Mouse (Mus musculus) spleen, postnatal 36 days (tissue): ENCODE measurements around the gene Zfp799.
"Not testable (repeated sequence)": the region's sequence is repeated elsewhere in the genome, so short reads cannot be mapped to it uniquely, and the experiment has no call there.

Experiments used
- DNase-seq, 2 experiments: peaks; one replicate each; pipeline ENCODE4 v3.0.0; 2022; ENCODE audit warnings: low spot score in 2 of 2, mixed read lengths in 1 of 2

The Zfp799 gene

GRCm38 (mm10) chr17:32829540-32830417 is at the start of gene Zfp799:
TSS of gene Zfp799 (minus strand) at chr17:32830261.
- DNase-seq: peak; percentile 66 to 74

DNA sequence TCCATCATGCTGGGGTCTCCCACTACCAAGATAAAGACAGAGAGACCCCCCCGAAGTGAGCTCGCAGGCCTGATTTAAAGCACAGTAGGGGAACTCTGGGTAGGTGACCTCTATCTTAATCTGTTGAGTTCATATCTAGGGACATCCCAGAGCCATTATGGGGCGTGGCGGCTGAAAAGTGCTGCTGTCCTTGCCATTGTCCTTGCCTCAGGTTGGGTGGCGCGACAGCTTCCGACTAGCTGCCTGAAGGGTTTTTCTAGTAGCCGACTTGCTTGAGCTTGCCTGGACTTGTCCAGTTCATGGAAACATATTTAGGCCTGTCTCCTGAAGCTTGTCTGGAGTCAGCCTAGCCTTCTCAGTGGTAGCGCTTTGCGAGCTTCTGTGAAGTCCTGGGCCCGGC is 48.7 kb upstream of the Zfp799 start:
- DNase-seq: no peak

GRCm38 (mm10) chr17:32877471-32878171 is 47.6 kb upstream of the Zfp799 start:
- DNase-seq: no peak

DNA sequence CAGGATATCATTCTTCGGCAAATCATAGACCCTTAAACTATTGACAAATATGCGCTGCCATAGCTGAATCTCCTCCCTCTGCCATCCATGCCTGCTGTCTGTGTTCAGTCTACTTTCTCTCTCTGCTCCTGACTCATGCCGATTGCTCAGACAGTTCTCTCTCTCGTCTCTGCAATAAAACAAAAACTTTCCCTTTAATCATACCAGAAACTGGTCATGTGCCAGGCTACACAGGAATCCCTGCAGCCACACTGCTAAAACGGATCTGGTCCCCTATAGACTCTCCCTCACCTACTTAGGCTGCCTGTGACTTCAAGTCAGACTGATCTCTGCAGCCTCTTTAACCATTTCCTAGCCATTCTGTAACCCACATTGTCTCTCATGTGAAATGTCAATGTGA is 42.6 kb upstream of the Zfp799 start:
- DNase-seq: no peak

DNA sequence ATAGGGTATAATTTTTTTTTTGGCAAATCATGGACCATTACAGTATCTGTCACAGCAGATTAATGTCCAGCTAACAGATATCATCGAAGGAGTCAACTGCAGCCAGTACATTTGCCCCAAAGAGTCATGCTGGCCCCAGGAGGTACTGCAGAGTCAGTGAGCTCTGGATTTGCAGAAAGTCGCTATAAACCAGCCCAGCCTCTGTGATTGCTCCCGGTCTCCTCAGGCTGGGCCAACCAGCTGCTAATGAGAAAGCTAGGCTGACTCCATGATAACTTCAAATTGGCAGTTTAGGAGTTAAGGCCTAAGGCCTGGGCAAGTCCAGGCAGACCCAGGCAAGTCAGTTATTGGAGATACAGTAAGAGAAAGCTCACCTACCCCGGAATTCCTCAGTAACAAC is 42.0 kb upstream of the Zfp799 start:
- DNase-seq: no peak

GRCm38 (mm10) chr17:32871483-32871882 is 41.4 kb upstream of the Zfp799 start:
- DNase-seq: no peak

DNA sequence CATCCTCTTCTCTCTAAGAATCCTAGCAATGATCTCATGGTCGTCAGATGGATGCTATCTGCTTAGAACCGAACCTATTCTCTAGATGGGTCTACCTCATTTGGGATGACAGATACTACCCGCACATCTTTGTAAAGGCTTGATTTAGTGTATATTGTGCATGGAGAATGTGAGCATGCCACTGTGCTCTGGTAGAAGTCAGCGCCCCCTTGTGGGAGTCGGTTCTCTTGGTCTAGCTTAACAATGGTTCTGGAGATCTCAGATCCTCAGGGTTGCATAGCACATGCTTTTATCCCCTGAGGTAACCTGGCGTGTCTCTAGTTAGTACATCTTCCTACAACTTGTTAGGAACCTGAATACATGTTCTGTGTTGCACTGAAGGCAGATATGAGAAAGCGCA is 37.2 kb upstream of the Zfp799 start:
- DNase-seq: not testable (repeated sequence)

DNA sequence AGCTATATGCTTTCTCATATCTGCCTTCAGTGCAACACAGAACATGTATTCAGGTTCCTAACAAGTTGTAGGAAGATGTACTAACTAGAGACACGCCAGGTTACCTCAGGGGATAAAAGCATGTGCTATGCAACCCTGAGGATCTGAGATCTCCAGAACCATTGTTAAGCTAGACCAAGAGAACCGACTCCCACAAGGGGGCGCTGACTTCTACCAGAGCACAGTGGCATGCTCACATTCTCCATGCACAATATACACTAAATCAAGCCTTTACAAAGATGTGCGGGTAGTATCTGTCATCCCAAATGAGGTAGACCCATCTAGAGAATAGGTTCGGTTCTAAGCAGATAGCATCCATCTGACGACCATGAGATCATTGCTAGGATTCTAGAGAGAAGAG is 26.7 kb upstream of the Zfp799 start:
- DNase-seq: not testable (repeated sequence)

DNA sequence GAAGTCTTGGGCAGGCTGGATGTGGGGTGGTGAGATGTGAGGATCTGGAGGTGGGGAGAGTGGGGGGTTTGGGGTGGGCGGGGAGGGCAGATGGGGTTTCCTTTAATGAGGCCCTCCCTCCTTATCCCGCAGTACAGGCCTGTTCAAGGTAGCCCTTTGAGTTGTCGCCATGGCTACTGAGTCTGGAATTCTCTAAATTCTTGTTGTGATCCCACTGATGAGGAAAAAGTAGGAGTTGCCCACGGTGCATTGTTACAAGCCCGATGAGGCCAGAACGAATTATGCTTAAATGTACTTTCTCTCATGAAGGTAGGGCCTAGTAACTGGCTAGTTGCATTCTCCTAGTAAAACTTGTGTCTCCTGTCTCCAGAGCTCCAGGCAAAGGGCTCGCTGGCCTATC is 21.5 kb upstream of the Zfp799 start:
- no peak for DNase-seq

DNA sequence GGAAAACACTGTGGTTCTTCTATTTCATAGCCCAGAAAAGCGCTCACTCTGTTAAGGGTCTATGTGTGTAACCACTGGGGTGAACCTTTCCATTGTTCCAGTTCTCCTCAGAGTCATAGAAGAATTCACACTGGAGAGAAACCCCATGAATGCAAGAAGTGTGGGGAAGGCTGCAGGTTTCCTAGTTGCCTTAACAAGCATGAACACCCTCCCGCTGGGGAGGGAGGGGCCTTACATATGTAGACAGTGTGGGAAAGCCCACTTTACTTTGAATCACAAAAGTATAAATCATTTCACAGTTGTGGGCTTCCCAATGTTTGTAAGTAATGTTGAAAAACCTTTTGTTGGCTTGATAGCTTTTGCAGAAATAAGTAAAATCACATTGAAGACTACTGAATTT is 11.3 kb upstream of the Zfp799 start:
- no peak for DNase-seq

- no peak for DNase-seq
Observed at GRCm38 (mm10) chr17:32839083-32839802, 9.2 kb upstream of the Zfp799 start.

GRCm38 (mm10) chr17:32830418-32830782 is 339 bp upstream of the Zfp799 start:
- DNase-seq: no peak

DNA sequence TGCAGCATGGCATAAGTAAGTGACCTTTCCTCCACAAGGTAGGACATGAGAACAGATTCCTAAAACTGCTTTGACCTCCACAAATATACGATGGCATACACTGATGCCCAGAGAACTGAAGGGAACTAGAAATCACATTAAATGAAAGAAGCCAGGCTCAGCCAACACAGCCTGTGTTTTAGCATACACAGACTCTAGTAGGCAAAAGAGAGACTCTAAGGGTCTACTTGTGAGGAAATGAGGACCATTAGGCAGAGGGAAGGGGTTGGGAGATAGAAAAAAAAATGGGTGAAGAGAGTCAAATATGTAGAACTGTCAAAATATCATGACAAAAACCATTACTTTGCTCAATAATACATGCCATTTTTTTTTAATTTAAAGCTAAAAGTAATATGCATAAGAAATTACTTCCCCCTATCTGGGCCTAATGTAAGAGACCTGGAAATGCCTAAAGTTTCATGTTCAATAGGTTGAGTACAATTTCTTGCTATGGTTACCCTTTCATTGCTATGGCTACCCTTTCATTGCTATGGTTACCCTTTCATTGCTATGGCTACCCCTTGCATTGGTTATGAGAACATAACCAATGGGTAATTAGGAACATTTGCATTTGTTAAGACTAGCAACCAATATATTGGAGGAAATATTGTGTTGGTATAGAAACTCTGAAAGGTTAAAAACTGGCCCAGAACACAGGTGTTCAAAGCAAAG is 13.8 kb downstream of the Zfp799 start:
- DNase-seq: no peak

- no peak for DNase-seq
Observed at GRCm38 (mm10) chr17:32814136-32814535, 15.9 kb downstream of the Zfp799 start.

DNA sequence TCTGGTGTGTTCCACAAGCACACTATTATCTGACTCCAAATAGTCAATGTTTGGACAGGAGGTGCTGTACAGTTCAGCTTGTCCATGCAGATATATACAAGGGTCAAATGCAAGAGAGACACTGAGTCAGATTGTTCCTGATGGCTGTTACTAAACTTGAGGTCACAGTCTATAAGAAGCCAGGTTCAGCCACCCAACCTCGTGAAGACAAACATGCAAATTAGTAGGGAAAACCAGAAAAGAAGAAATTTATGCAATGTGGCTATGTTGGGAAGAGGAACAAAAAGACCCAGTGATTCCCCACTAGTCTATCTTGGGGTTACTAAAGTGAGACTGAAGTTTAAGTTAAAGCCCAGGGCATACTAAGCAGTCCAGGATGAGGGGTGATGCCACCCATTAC is 19.4 kb downstream of the Zfp799 start:
- no peak for DNase-seq

- DNase-seq: no peak
Observed at GRCm38 (mm10) chr17:32809544-32810374, 20.3 kb downstream of the Zfp799 start, which contains the start of gene Zfp811. TSS of gene Zfp811 (minus strand) at chr17:32809931.

- no peak for DNase-seq
Observed at GRCm38 (mm10) chr17:32808921-32809320, 21.1 kb downstream of the Zfp799 start.

- DNase-seq: no peak
Observed at GRCm38 (mm10) chr17:32789244-32789643, 40.8 kb downstream of the Zfp799 start.

GRCm38 (mm10) chr17:32788576-32788975 is 41.5 kb downstream of the Zfp799 start:
- DNase-seq: no peak

GRCm38 (mm10) chr17:32788094-32788559 is 41.9 kb downstream of the Zfp799 start, which contains the start of gene Zfp871:
TSS of gene Zfp871 (minus strand) at chr17:32788287.
- DNase-seq: peak; percentile 88 to 90
